Comparison of ENCODE assay signal across 7 mouse cellular contexts in genomic region chr4:97869451-97869850, GRCm38 (mm10).
DNase-seq lines count a peak whose midpoint lies in the region; ATAC-seq lines count a peak whose summit lies in the region.

No protein-coding gene starts in this region.

- no peak overlapping the region; the same call in 1 of the 2 replicates for H3K4me3 ChIP-seq in kidney, embryonic 14.5 days (ENCODE audit: low read length)
- peak overlapping the region; percentile 66 for H3K4me3 ChIP-seq in brown adipose tissue, adult 24 weeks (ENCODE audit: insufficient read depth, low read depth, low read length)
- H3K4me3 ChIP-seq in embryonic facial prominence, embryonic 15.5 days (replicated peaks): peak overlapping the region; percentile 37
- H3K4me3 ChIP-seq in limb, embryonic 15.5 days: peak overlapping the region; percentile 38

- no peak for DNase-seq in kidney, postnatal 14 days
- DNase-seq in B cell, adult 2 months: no peak
- DNase-seq in frontal cortex, postnatal 10 days (ENCODE audit: low spot score in 2 of 2): no peak

- H3K9ac ChIP-seq in kidney, embryonic 14.5 days (ENCODE audit: low read depth, low read length): no peak overlapping the region
- peak overlapping the region; percentile 7; the same call in 1 of the 2 replicates for H3K9ac ChIP-seq in embryonic facial prominence, embryonic 15.5 days
- H3K9ac ChIP-seq in limb, embryonic 15.5 days: peak overlapping the region; percentile 27; the same call in 1 of the 2 replicates

- no peaks in the 10 kb centered on the region for H3K36me3 ChIP-seq in kidney, embryonic 14.5 days (ENCODE audit: control insufficient read depth, insufficient read depth, low read length)
- no peaks in the 10 kb centered on the region for H3K36me3 ChIP-seq in embryonic facial prominence, embryonic 15.5 days
- no peaks in the 10 kb centered on the region for H3K36me3 ChIP-seq in limb, embryonic 15.5 days

- H3K27ac ChIP-seq in kidney, embryonic 14.5 days (ENCODE audit: low read depth, low read length): peak overlapping the region; percentile 94; the same call in 1 of the 2 replicates
- H3K27ac ChIP-seq in brown adipose tissue, adult 24 weeks (replicated peaks; ENCODE audit: low read depth, low read length): peak overlapping the region; percentile 95
- H3K27ac ChIP-seq in embryonic facial prominence, embryonic 15.5 days (replicated peaks): peak overlapping the region; percentile 93
- peak overlapping the region; percentile 92 for H3K27ac ChIP-seq in limb, embryonic 15.5 days

- no peaks in the 10 kb centered on the region for H3K9me3 ChIP-seq in kidney, embryonic 14.5 days (ENCODE audit: control insufficient read depth, low read length)
- H3K9me3 ChIP-seq in embryonic facial prominence, embryonic 15.5 days (replicated peaks): no peaks in the 10 kb centered on the region
- H3K9me3 ChIP-seq in limb, embryonic 15.5 days: no peaks in the 10 kb centered on the region

- WGBS in kidney, embryonic 14.5 days: 40% methylated on average over 7 of the region's 7 CpGs
- 32% methylated on average over 7 of the region's 7 CpGs for WGBS in embryonic facial prominence, embryonic 15.5 days
- WGBS in limb, embryonic 15.5 days: 33% methylated on average over 7 of the region's 7 CpGs

- no peaks in the 10 kb centered on the region for H3K27me3 ChIP-seq in kidney, embryonic 14.5 days (ENCODE audit: control insufficient read depth, insufficient read depth, low read length)
- no peaks in the 10 kb centered on the region for H3K27me3 ChIP-seq in embryonic facial prominence, embryonic 15.5 days
- H3K27me3 ChIP-seq in limb, embryonic 15.5 days: no peaks in the 10 kb centered on the region

- no peak for ATAC-seq in kidney, embryonic 14.5 days (ENCODE audit: low FRiP score, low TSS enrichment)
- ATAC-seq in embryonic facial prominence, embryonic 15.5 days (ENCODE audit: insufficient number of reproducible peaks, low FRiP score, low TSS enrichment, low read depth): no peak
- no peak for ATAC-seq in limb, embryonic 15.5 days (ENCODE audit: insufficient number of reproducible peaks, low FRiP score, low TSS enrichment, low read depth)

- H3K4me2 ChIP-seq in kidney, embryonic 14.5 days (replicated peaks; ENCODE audit: low read depth, low read length): peak overlapping the region; percentile 35; the same call in 1 of the 2 replicates
- H3K4me2 ChIP-seq in embryonic facial prominence, embryonic 15.5 days (replicated peaks): peak overlapping the region; percentile 46
- peak overlapping the region; percentile 51 for H3K4me2 ChIP-seq in limb, embryonic 15.5 days

- peaks cover 10% of the 10 kb centered on the region; the same call in 1 of the 2 replicates for H3K4me1 ChIP-seq in kidney, embryonic 14.5 days (ENCODE audit: control insufficient read depth, insufficient read depth, low read length)
- H3K4me1 ChIP-seq in brown adipose tissue, adult 24 weeks (ENCODE audit: control insufficient read depth, insufficient read depth, insufficient read length, low read length): peaks cover 22% of the 10 kb centered on the region
- peaks cover 28% of the 10 kb centered on the region for H3K4me1 ChIP-seq in embryonic facial prominence, embryonic 15.5 days
- H3K4me1 ChIP-seq in limb, embryonic 15.5 days: peaks cover 28% of the 10 kb centered on the region
